13 mouse cellular contexts compared by ENCODE assay signal in the genomic region with DNA sequence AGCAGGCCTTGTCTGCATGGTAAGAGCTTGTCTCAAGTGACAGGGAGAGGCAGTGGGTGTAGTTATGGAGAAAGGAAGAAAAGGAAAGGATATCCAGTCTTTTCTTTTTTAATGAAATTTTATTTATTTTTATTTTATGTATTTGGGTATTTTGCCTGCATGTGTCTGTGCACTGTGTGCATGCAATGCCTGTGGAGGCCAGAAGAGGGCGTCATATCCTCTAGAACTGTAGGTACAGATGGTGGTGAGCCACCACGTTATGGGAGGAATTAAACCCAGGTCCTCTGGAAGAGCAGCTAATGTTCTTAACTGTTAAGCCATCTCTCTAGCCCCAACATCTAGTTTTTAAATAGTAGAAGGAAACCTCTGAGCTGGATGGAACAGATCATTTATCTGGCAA. TPM values are rescaled to one million over a fixed set of nuclear protein-coding genes. Genes with fewer than 3 reads are reported as not detected.
DNase-seq lines count a peak whose midpoint lies in the region; ATAC-seq and TF ChIP-seq lines count a peak whose summit lies in the region.
"Had no signal": no experiment of that assay in that cellular context is flagged by ENCODE, and none has a peak within 500 bp of the region (broad histone marks: within the 10 kb centered on the region; RNA-seq: fewer than 3 reads in every experiment).

No protein-coding gene starts in this region.

- intact Hi-C loops in gastrocnemius, adult 2 months (cut with DNase I) = no loop called here

- no peak for ATAC-seq in midbrain, postnatal 0 days (ENCODE audit: low FRiP score)
- ATAC-seq in liver, embryonic 15.5 days (ENCODE audit: insufficient read depth) = no peak

- H3K4me3 ChIP-seq in gastrocnemius, adult 2 months = peak overlapping the region; percentile 61; the same call in 1 of the 2 replicates
- H3K4me3 ChIP-seq in midbrain, postnatal 0 days (ENCODE audit: low read depth, low read length) = no peak overlapping the region
- H3K4me3 ChIP-seq in midbrain, embryonic 10.5 days = no peak overlapping the region
- H3K4me3 ChIP-seq in liver, embryonic 15.5 days (replicated peaks) = peak overlapping the region; percentile 42
- H3K4me3 ChIP-seq in limb, embryonic 10.5 days = no peak overlapping the region
- H3K4me3 ChIP-seq: forebrain, embryonic 10.5 days; heart, embryonic 13.5 days had no signal

- DNase-seq in gastrocnemius, adult 2 months = no peak
- DNase-seq in gastrocnemius, adult 18-20 months (ENCODE audit: low spot score) = no peak
- DNase-seq in midbrain, postnatal 0 days (ENCODE audit: low spot score) = no peak
- no peak for DNase-seq in midbrain, embryonic 10.5 days (ENCODE audit: low spot score)
- DNase-seq in limb, embryonic 10.5 days (ENCODE audit: low spot score) = no peak
- DNase-seq in right cerebral cortex, postnatal 25 days = no peak
- no peak for DNase-seq in gastrocnemius, postnatal 10 days
- DNase-seq: adrenal gland, postnatal 25 days; kidney, adult 18-20 months had no signal

- no peak overlapping the region for H3K4me2 ChIP-seq in midbrain, postnatal 0 days (ENCODE audit: low read depth, low read length, poor library complexity, severe bottlenecking)
- peak overlapping the region; percentile 36 for H3K4me2 ChIP-seq in liver, embryonic 15.5 days
- H3K4me2 ChIP-seq: heart, embryonic 13.5 days; midbrain, embryonic 11.5 days had no signal

- peak; percentile 39 for TF ChIP-seq CTCF in gastrocnemius, adult 2 months (IDR thresholded peaks at IDR 0.05)
- TF ChIP-seq CTCF in midbrain, postnatal 0 days (IDR thresholded peaks at IDR 0.05) = peak; percentile 54

- no peaks in the 10 kb centered on the region for H3K9me3 ChIP-seq in midbrain, postnatal 0 days (ENCODE audit: low read length)
- H3K9me3 ChIP-seq in midbrain, embryonic 10.5 days (replicated peaks) = no peaks in the 10 kb centered on the region
- no peaks in the 10 kb centered on the region for H3K9me3 ChIP-seq in liver, embryonic 15.5 days (replicated peaks)
- H3K9me3 ChIP-seq in limb, embryonic 10.5 days (replicated peaks) = no peaks in the 10 kb centered on the region
- H3K9me3 ChIP-seq: forebrain, embryonic 10.5 days; heart, embryonic 13.5 days had no signal

- H3K36me3 ChIP-seq in midbrain, postnatal 0 days (ENCODE audit: insufficient read depth, low read length) = no peaks in the 10 kb centered on the region
- no peaks in the 10 kb centered on the region for H3K36me3 ChIP-seq in midbrain, embryonic 10.5 days
- no peaks in the 10 kb centered on the region for H3K36me3 ChIP-seq in liver, embryonic 15.5 days (replicated peaks)
- H3K36me3 ChIP-seq in limb, embryonic 10.5 days = no peaks in the 10 kb centered on the region
- H3K36me3 ChIP-seq: forebrain, embryonic 10.5 days; heart, embryonic 13.5 days had no signal

- H3K9ac ChIP-seq in midbrain, postnatal 0 days (replicated peaks; ENCODE audit: low read length, poor library complexity, severe bottlenecking) = no peak overlapping the region
- no peak overlapping the region for H3K9ac ChIP-seq in liver, embryonic 15.5 days
- H3K9ac ChIP-seq: heart, embryonic 13.5 days had no signal

- no peaks in the 10 kb centered on the region for H3K4me1 ChIP-seq in midbrain, postnatal 0 days (ENCODE audit: insufficient read depth, low read length)
- 0 out of 2 replicates have a peak, but pooled peaks cover 12% of the 10 kb centered on the region for H3K4me1 ChIP-seq in midbrain, embryonic 10.5 days
- no peaks in the 10 kb centered on the region for H3K4me1 ChIP-seq in liver, embryonic 15.5 days (replicated peaks)
- H3K4me1 ChIP-seq in limb, embryonic 10.5 days = peaks cover 32% of the 10 kb centered on the region

- H3K27me3 ChIP-seq in midbrain, postnatal 0 days (ENCODE audit: insufficient read depth, low read length) = no peaks in the 10 kb centered on the region
- H3K27me3 ChIP-seq in midbrain, embryonic 10.5 days (ENCODE audit: low read depth, poor library complexity, severe bottlenecking) = no peaks in the 10 kb centered on the region
- H3K27me3 ChIP-seq in liver, embryonic 15.5 days = no peaks in the 10 kb centered on the region
- H3K27me3 ChIP-seq in limb, embryonic 10.5 days (ENCODE audit: low read depth, poor library complexity, severe bottlenecking) = 0 out of 2 replicates have a peak, but pooled peaks cover 3% of the 10 kb centered on the region
- H3K27me3 ChIP-seq: heart, embryonic 13.5 days had no signal

- 39% methylated on average over 2 of the region's 2 CpGs for WGBS in midbrain, postnatal 0 days
- whole genome bisulfite sequencing in midbrain, embryonic 10.5 days = 37% methylated on average over 2 of the region's 2 CpGs
- WGBS in liver, embryonic 15.5 days (ENCODE audit: insufficient replicate concordance) = 29% methylated on average over 2 of the region's 2 CpGs
- 59% methylated on average over 2 of the region's 2 CpGs for WGBS in limb, embryonic 10.5 days

- 0 out of 2 replicates have a peak overlapping the region, but pooled peaks have one; percentile 78 for H3K27ac ChIP-seq in gastrocnemius, adult 2 months
- H3K27ac ChIP-seq in midbrain, postnatal 0 days (ENCODE audit: low read depth, low read length) = no peak overlapping the region
- H3K27ac ChIP-seq in midbrain, embryonic 10.5 days (replicated peaks) = no peak overlapping the region
- no peak overlapping the region for H3K27ac ChIP-seq in liver, embryonic 15.5 days (replicated peaks)
- no peak overlapping the region for H3K27ac ChIP-seq in limb, embryonic 10.5 days
- H3K27ac ChIP-seq: forebrain, embryonic 10.5 days; heart, embryonic 13.5 days had no signal

RNA-seq across cellular contexts. Expression of gene Pstpip1, which starts 2.3 kb away (rescaled TPM):
- 1 to 10 TPM in 1 of 2 experiments, under 1 TPM in 1; 0.77 to 1.1 TPM for total RNA-seq in gastrocnemius, adult 2 months (2021)
- total RNA-seq in gastrocnemius, adult 18-20 months (2021) = under 1 TPM; 0.52 to 0.71 TPM
- 0.44 and 1.7 TPM in 2 replicates for total RNA-seq in midbrain, postnatal 0 days (2014; rRNA removed)
- 0.70 and 0.75 TPM in 2 replicates for polyA plus RNA-seq in midbrain, postnatal 0 days (2015; fragmentation: Nextera tagmentation; extraction: Ambion mirVana)
- polyA plus RNA-seq in midbrain, embryonic 10.5 days (2016; fragmentation: Nextera tagmentation; extraction: Ambion mirVana) = 0.40 and 0.52 TPM in 2 replicates
- polyA plus RNA-seq in liver, embryonic 15.5 days (2015; fragmentation: Nextera tagmentation; extraction: Ambion mirVana) = 5.8 and 6.5 TPM in 2 replicates
- 0.64 and 0.90 TPM in 2 replicates for polyA plus RNA-seq in limb, embryonic 10.5 days (2016; fragmentation: Nextera tagmentation; extraction: Ambion mirVana)
- total RNA-seq in gastrocnemius, postnatal 10 days (2021) = 1 to 10 TPM; 2.0 to 4.2 TPM

RNA-seq across cellular contexts. Expression of gene Rcn2, which starts 50.5 kb away (rescaled TPM):
- total RNA-seq in gastrocnemius, adult 2 months (2021) = 10 to 100 TPM; 18.0 to 21.8 TPM
- total RNA-seq in gastrocnemius, adult 18-20 months (2021) = 10 to 100 TPM; 19.6 to 21.4 TPM
- 110 and 153 TPM in 2 replicates for total RNA-seq in midbrain, postnatal 0 days (2014; rRNA removed)
- 295 and 300 TPM in 2 replicates for polyA plus RNA-seq in midbrain, postnatal 0 days (2015; fragmentation: Nextera tagmentation; extraction: Ambion mirVana)
- polyA plus RNA-seq in midbrain, embryonic 10.5 days (2016; fragmentation: Nextera tagmentation; extraction: Ambion mirVana) = 313 and 357 TPM in 2 replicates
- 26.2 and 27.1 TPM in 2 replicates for polyA plus RNA-seq in liver, embryonic 15.5 days (2015; fragmentation: Nextera tagmentation; extraction: Ambion mirVana)
- 243 and 274 TPM in 2 replicates for polyA plus RNA-seq in limb, embryonic 10.5 days (2016; fragmentation: Nextera tagmentation; extraction: Ambion mirVana)
- total RNA-seq in gastrocnemius, postnatal 10 days (2021) = 10 to 100 TPM; 28.2 to 33.1 TPM

Comparison
In these comparisons a context has a peak if more than half of its experiments do, and no peak if none do; other contexts are left out.
1. H3K4me3 ChIP-seq: peak in gastrocnemius, adult 2 months (single experiment) and liver, embryonic 15.5 days (single experiment); none in midbrain, postnatal 0 days (single experiment), midbrain, embryonic 10.5 days (single experiment) and limb, embryonic 10.5 days (single experiment).